Mouse (Mus musculus): Measurements from ENCODE around the gene Pfdn6. TPM values are rescaled to one million over a fixed set of nuclear protein-coding genes. Genes with fewer than 3 reads are reported as not detected.
"Not testable (repeated sequence)": the region's sequence is repeated elsewhere in the genome, so short reads cannot be mapped to it uniquely, and the experiment has no call there.

The Pfdn6 gene
- polyA plus RNA-seq, 1 experiment from 2014 or later, result 151 TPM

GRCm38 (mm10) chr17:33958451-33958850, 18.3 kb upstream of the Pfdn6 start:
- no peak for ATAC-seq (ENCODE audit: low read depth)
- no peaks in the 10 kb centered on the region for H3K9me3 ChIP-seq (ENCODE audit: control insufficient read depth, low read length)
- peaks cover 17% of the 10 kb centered on the region for H3K4me1 ChIP-seq (replicated peaks; ENCODE audit: control insufficient read depth, insufficient read depth, low read length)
- peaks cover 32% of the 10 kb centered on the region for H3K36me3 ChIP-seq (ENCODE audit: control insufficient read depth, insufficient read depth, low read length)
- no peak overlapping the region for H3K27ac ChIP-seq (ENCODE audit: low read length)
- no peak overlapping the region for H3K4me3 ChIP-seq (ENCODE audit: low read length)
- WGBS, result 93% methylated on average over 11 of the region's 11 CpGs
- H3K4me2 ChIP-seq (ENCODE audit: low read depth, low read length), result no peak overlapping the region
- no peaks in the 10 kb centered on the region for H3K27me3 ChIP-seq (ENCODE audit: control insufficient read depth, insufficient read depth, low read depth, low read length)
- H3K9ac ChIP-seq (ENCODE audit: low read length), result no peak overlapping the region

GRCm38 (mm10) chr17:33957493-33957892, 17.4 kb upstream of the Pfdn6 start:
- peaks cover 33% of the 10 kb centered on the region for H3K36me3 ChIP-seq (ENCODE audit: control insufficient read depth, insufficient read depth, low read length)
- no peaks in the 10 kb centered on the region for H3K27me3 ChIP-seq (ENCODE audit: control insufficient read depth, insufficient read depth, low read depth, low read length)
- no peak overlapping the region for H3K4me3 ChIP-seq (ENCODE audit: low read length)
- no peak overlapping the region for H3K27ac ChIP-seq (ENCODE audit: low read length)
- 80% methylated on average over 6 of the region's 6 CpGs for WGBS
- H3K4me2 ChIP-seq (ENCODE audit: low read depth, low read length), result no peak overlapping the region
- peaks cover 27% of the 10 kb centered on the region for H3K4me1 ChIP-seq (replicated peaks; ENCODE audit: control insufficient read depth, insufficient read depth, low read length)
- no peak overlapping the region for H3K9ac ChIP-seq (ENCODE audit: low read length)
- no peak for ATAC-seq (ENCODE audit: low read depth)
- no peaks in the 10 kb centered on the region for H3K9me3 ChIP-seq (ENCODE audit: control insufficient read depth, low read length)

- Histone ChIP-seq H3K4me1 (replicated peaks; ENCODE audit: control insufficient read depth, insufficient read depth, low read length) (peaks cover 33% of the 10 kb centered on the region), H3K4me3 (ENCODE audit: low read length) (peak overlapping the region; percentile 95), H3K27me3 (ENCODE audit: control insufficient read depth, insufficient read depth, low read depth, low read length) (no peaks in the 10 kb centered on the region), H3K27ac (ENCODE audit: low read length) (peak overlapping the region; percentile 90; the same call in 1 of the 2 replicates), H3K9me3 (ENCODE audit: control insufficient read depth, low read length) (no peaks in the 10 kb centered on the region), H3K4me2 (ENCODE audit: low read depth, low read length) (peak overlapping the region; percentile 78), H3K9ac (ENCODE audit: low read length) (peak overlapping the region; percentile 77), H3K36me3 (ENCODE audit: control insufficient read depth, insufficient read depth, low read length) (peaks cover 35% of the 10 kb centered on the region)
- WGBS, result 6% methylated on average over 10 of the region's 10 CpGs
- ATAC-seq (ENCODE audit: low read depth), result no peak
Measured at GRCm38 (mm10) chr17:33956336-33956735, 16.2 kb upstream of the Pfdn6 start.

- Histone ChIP-seq H3K9me3 (ENCODE audit: control insufficient read depth, low read length) (no peaks in the 10 kb centered on the region), H3K9ac (ENCODE audit: low read length) (peak within 1 kb of the TSS; percentile 99), H3K4me1 (replicated peaks; ENCODE audit: control insufficient read depth, insufficient read depth, low read length) (peaks cover 37% of the 10 kb centered on the region), H3K27ac (ENCODE audit: low read length) (peak within 1 kb of the TSS; percentile 92), H3K4me2 (ENCODE audit: low read depth, low read length) (peak within 1 kb of the TSS; percentile 99), H3K4me3 (ENCODE audit: low read length) (peak within 1 kb of the TSS; percentile 95), H3K27me3 (ENCODE audit: control insufficient read depth, insufficient read depth, low read depth, low read length) (no peaks in the 10 kb centered on the region), H3K36me3 (ENCODE audit: control insufficient read depth, insufficient read depth, low read length) (peaks cover 32% of the 10 kb centered on the region)
- peak; percentile 86 for ATAC-seq (ENCODE audit: low read depth)
- under 1% methylated on average over 50 of the region's 50 CpGs for WGBS
Measured at GRCm38 (mm10) chr17:33955555-33956214, 15.5 kb upstream of the Pfdn6 start, which contains the start of the genes Vps52 and Rps18. TSS of gene Vps52 (plus strand) at chr17:33955812. TSS of gene Rps18 (minus strand) at chr17:33956001.

- H3K9me3 ChIP-seq (ENCODE audit: control insufficient read depth, low read length), result no peaks in the 10 kb centered on the region
- H3K27ac ChIP-seq (ENCODE audit: low read length), result peak overlapping the region; percentile 92
- WGBS, result under 1% methylated on average over 33 of the region's 33 CpGs
- H3K4me3 ChIP-seq (ENCODE audit: low read length), result peak overlapping the region; percentile 95
- peak overlapping the region; percentile 99 for H3K4me2 ChIP-seq (ENCODE audit: low read depth, low read length)
- ATAC-seq (ENCODE audit: low read depth), result peak; percentile 15
- no peaks in the 10 kb centered on the region for H3K27me3 ChIP-seq (ENCODE audit: control insufficient read depth, insufficient read depth, low read depth, low read length)
- H3K9ac ChIP-seq (ENCODE audit: low read length), result peak overlapping the region; percentile 99
- peaks cover 27% of the 10 kb centered on the region for H3K36me3 ChIP-seq (ENCODE audit: control insufficient read depth, insufficient read depth, low read length)
- peaks cover 44% of the 10 kb centered on the region for H3K4me1 ChIP-seq (replicated peaks; ENCODE audit: control insufficient read depth, insufficient read depth, low read length)
Measured at GRCm38 (mm10) chr17:33954646-33955554, 14.8 kb upstream of the Pfdn6 start.

GRCm38 (mm10) chr17:33953961-33954565, 13.9 kb upstream of the Pfdn6 start:
- peak overlapping the region; percentile 99 for H3K9ac ChIP-seq (ENCODE audit: low read length)
- peak overlapping the region; percentile 99 for H3K4me2 ChIP-seq (ENCODE audit: low read depth, low read length)
- no peak for ATAC-seq (ENCODE audit: low read depth)
- 36% methylated on average over 5 of the region's 5 CpGs for WGBS
- H3K27me3 ChIP-seq (ENCODE audit: control insufficient read depth, insufficient read depth, low read depth, low read length), result no peaks in the 10 kb centered on the region
- H3K9me3 ChIP-seq (ENCODE audit: control insufficient read depth, low read length), result no peaks in the 10 kb centered on the region
- H3K4me1 ChIP-seq (replicated peaks; ENCODE audit: control insufficient read depth, insufficient read depth, low read length), result peaks cover 44% of the 10 kb centered on the region
- H3K27ac ChIP-seq (ENCODE audit: low read length), result peak overlapping the region; percentile 24; the same call in 1 of the 2 replicates
- peak overlapping the region; percentile 95 for H3K4me3 ChIP-seq (ENCODE audit: low read length)
- H3K36me3 ChIP-seq (ENCODE audit: control insufficient read depth, insufficient read depth, low read length), result peaks cover 21% of the 10 kb centered on the region

- 73% methylated on average over 3 of the region's 3 CpGs for WGBS
- Histone ChIP-seq H3K9me3 (ENCODE audit: control insufficient read depth, low read length) (no peaks in the 10 kb centered on the region), H3K27me3 (ENCODE audit: control insufficient read depth, insufficient read depth, low read depth, low read length) (no peaks in the 10 kb centered on the region), H3K4me2 (ENCODE audit: low read depth, low read length) (no peak overlapping the region; the same call in 1 of the 2 replicates), H3K27ac (ENCODE audit: low read length) (no peak overlapping the region), H3K36me3 (ENCODE audit: control insufficient read depth, insufficient read depth, low read length) (peaks cover 18% of the 10 kb centered on the region), H3K9ac (ENCODE audit: low read length) (peak overlapping the region; percentile 99; the same call in 1 of the 2 replicates), H3K4me1 (replicated peaks; ENCODE audit: control insufficient read depth, insufficient read depth, low read length) (peaks cover 44% of the 10 kb centered on the region), H3K4me3 (ENCODE audit: low read length) (no peak overlapping the region)
- no peak for ATAC-seq (ENCODE audit: low read depth)
Measured at GRCm38 (mm10) chr17:33953310-33953709, 13.2 kb upstream of the Pfdn6 start.

GRCm38 (mm10) chr17:33952879-33953278, 12.7 kb upstream of the Pfdn6 start:
- H3K4me1 ChIP-seq (replicated peaks; ENCODE audit: control insufficient read depth, insufficient read depth, low read length), result peaks cover 44% of the 10 kb centered on the region
- H3K4me2 ChIP-seq (ENCODE audit: low read depth, low read length), result peak overlapping the region; percentile 5; the same call in 1 of the 2 replicates
- no peak overlapping the region for H3K27ac ChIP-seq (ENCODE audit: low read length)
- no peaks in the 10 kb centered on the region for H3K27me3 ChIP-seq (ENCODE audit: control insufficient read depth, insufficient read depth, low read depth, low read length)
- peaks cover 18% of the 10 kb centered on the region for H3K36me3 ChIP-seq (ENCODE audit: control insufficient read depth, insufficient read depth, low read length)
- no peak overlapping the region for H3K9ac ChIP-seq (ENCODE audit: low read length)
- 63% methylated on average over 4 of the region's 4 CpGs for WGBS
- H3K9me3 ChIP-seq (ENCODE audit: control insufficient read depth, low read length), result no peaks in the 10 kb centered on the region
- H3K4me3 ChIP-seq (ENCODE audit: low read length), result no peak overlapping the region
- ATAC-seq (ENCODE audit: low read depth), result no peak

- Histone ChIP-seq H3K4me1 (replicated peaks; ENCODE audit: control insufficient read depth, insufficient read depth, low read length) (peaks cover 44% of the 10 kb centered on the region), H3K4me2 (ENCODE audit: low read depth, low read length) (peak overlapping the region; percentile 80), H3K36me3 (ENCODE audit: control insufficient read depth, insufficient read depth, low read length) (peaks cover 18% of the 10 kb centered on the region)
- H3K27me3 ChIP-seq (ENCODE audit: control insufficient read depth, insufficient read depth, low read depth, low read length); H3K9ac ChIP-seq (ENCODE audit: low read length); ATAC-seq (ENCODE audit: low read depth); H3K27ac ChIP-seq (ENCODE audit: low read length); H3K9me3 ChIP-seq (ENCODE audit: control insufficient read depth, low read length); H3K4me3 ChIP-seq (ENCODE audit: low read length): not testable (repeated sequence)
- WGBS, result 75% methylated on average over 13 of the region's 13 CpGs
Measured at GRCm38 (mm10) chr17:33952015-33952414, 11.9 kb upstream of the Pfdn6 start.
